Mouse (Mus musculus) heart, postnatal 14 days (tissue): ENCODE measurements at regions not wholly inside any gene's neighbourhood (a gene's known extent, or its start where the extent isn't known, plus 50 kb on each side); places are given as distances from the start of the nearest gene placed in this dataset.

Experiments
- DNase-seq, 2 experiments: peaks; one replicate each; pipeline ENCODE4 v3.0.0; 2021 to 2022
- intact Hi-C: fragments of 180-260 bp; cut with DNase I; formaldehyde crosslinking; loops from one replicate; pipeline ENCODE4 v1.15.1; 2025

DNA sequence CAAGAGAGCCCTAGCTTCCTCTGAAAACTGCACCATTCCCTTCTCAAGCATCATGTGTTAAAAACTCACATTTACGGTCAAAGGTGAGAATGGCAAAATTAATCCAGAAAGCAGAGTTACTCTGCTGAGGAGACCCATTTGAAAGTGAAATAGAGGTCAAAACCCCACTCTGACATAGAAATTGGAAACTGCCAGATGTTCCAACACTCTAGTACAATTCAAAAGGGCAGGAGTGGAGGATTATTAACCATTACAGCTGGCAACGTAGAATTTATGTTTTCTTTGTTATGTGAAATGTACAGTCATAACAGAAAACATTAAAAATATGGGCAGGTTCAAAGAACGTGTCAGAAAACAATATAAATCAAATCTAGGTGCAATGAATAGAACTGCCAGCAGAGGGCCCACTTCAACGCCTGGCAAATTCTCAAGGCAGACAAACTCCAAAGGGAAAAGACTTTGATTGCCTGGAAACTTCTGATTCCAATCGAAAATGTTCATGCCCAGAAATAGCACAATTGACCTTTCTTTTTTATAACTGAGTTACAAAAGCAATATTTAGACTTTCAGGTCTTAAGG is 54.2 kb upstream of the Rfpl4b start:
- intact Hi-C loops = loop anchor here (2.0 to 5.0 kb wide), 2 partner anchors 42 to 163 kb away; no protein-coding TSS in a partner anchor
- DNase-seq = peak; percentile 63 to 76

DNA sequence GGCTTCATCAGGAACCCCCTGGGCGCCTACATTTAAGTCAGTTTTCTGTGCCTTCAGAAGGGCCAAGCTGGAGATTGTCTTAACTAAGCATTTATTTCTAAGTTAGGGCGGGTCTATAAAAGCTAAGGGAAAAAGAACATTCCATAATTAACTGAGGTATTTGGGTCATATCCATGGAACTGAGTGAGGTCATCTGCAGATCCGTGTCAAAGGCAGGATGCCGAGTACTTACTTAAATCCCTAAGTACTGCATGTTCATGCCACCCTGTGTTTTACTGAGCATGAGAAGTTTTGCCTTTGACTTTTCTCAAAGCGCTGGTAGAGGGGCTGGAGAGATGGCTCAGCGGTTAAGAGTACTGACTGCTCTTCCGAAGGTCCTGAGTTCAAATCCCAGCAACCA is 57.7 kb upstream of the Rfpl4b start:
- intact Hi-C loops = loop anchor here (5.0 kb wide), 1 partner anchor 38 kb away; no protein-coding TSS in a partner anchor
- no peak for DNase-seq

DNA sequence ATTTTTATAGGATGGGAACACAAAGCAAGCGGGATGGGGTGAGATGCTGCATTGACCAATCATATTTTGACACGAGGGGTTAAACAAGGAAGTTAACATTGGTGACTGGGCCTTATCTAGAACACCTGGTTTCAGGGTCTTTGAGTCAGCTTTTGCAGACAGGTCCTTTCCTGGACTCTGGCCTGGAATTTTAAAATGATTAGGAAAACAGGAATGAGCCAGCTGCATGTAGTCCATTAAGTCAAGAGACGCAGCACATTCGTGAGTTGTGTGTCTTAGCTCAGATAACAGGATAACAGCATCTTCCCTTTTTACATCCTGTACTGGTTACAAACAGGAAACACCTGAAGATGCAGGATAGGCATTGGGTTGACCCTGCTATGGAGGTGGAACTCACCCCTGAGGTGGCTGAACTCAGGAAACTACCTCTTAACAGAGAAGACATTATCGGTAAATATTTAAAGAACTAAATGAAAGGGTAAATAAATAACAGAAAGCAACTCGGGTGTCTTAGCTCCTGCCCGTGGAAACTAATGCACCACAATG is 59.1 kb upstream of the Rfpl4b start:
- DNase-seq = no peak
- intact Hi-C loops = loop anchor here (2.0 kb wide), 1 partner anchor 86 kb away; no protein-coding TSS in a partner anchor

DNA sequence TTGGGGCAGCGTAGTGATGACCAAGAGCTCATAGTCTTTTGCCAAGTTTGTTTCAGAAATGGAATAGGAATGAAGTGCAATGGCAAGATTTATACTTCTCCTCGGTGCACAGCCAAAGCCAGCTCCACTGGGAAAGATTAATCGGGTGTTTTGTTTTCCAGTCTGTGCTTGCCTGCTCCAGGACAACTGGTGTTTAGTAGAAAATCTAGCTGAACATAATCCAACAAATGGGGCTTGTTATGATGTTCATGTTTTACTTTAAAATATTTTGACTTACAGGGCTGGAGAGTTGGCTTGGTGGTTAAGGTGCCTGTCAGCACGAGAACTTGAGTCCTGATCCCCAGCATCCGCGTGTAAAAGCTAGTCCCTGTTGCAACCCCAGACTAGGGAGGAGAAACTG is 60.6 kb upstream of the Rfpl4b start:
- intact Hi-C loops = no loop called here
- DNase-seq = peak; percentile 31 to 32

DNA sequence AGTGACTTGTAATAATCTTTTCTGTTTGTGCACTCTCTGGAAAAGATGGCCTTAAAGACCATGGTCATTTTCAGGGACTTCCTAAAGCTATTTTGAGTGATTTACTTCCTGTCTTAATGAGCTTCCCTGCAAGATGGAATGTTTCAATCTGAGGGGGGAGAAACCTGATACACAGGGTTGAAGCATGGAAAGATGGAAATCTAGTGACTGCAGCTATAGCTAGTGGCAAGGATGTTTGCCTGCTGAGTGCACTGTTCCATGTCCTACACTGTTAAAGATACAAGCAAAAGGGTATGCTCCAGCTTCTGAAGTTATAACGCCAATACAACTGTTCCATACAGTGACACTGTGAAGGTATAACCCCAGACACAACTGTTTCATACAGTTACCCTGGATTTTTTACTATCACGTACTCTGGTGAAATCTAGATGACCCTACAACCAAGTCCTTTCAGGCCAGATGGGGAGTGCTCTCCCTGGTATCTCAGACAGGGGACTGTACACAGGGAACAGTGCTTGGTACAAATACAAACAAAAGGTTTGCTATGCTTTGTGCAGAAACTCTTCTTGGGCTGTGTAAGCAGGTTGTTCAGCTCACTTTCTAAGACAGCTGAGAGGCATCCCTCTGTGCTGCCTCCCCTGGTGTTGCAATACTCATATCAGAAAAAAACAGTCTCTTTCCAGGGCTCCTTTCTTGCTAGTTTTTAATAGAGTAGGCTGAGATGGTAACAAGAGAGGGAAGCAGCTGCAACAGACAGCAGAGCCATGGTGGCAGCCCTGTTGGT is 62.4 kb upstream of the Rfpl4b start:
- DNase-seq = no peak
- intact Hi-C loops = no loop called here

DNA sequence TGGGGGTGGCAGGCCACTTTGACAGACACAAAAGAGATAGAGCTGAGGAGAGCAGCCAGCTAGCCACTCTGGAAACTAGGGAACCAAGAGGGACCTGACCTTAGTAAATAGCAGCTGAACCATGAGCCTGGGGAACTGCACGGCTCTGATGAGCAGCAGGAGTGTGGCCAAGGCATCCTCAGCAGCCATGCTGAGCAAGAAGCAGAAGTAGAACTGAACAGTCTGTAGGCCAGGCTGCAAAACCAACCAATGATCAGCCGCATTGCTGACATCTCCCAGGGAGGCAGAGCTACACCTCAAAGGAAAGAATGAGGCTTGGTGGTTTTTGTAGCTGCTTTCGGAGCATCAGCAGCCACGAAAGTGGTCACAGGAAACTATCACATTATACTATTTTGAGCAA is 63.1 kb upstream of the Rfpl4b start:
- DNase-seq = no peak
- intact Hi-C loops = no loop called here

DNA sequence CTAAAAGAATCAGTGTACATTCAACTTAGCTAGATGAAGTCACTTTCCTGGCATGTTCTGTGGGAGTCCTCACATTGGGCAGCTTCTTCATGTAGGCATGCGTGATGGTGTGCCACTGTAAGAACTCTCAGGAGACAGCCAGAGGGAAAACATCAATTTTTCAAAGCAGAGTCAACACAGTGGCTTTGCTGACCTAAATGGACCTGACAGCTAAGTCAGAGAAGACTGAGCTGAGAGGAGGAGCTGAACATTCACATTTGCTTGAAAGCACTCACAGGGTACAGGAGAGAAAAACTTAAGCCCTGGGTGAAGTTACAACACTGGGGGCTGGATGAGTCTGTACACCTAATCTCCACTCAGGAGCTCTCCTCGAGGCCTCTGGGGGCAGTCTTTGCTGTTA is 64.9 kb upstream of the Rfpl4b start:
- intact Hi-C loops = no loop called here
- DNase-seq = no peak

DNA sequence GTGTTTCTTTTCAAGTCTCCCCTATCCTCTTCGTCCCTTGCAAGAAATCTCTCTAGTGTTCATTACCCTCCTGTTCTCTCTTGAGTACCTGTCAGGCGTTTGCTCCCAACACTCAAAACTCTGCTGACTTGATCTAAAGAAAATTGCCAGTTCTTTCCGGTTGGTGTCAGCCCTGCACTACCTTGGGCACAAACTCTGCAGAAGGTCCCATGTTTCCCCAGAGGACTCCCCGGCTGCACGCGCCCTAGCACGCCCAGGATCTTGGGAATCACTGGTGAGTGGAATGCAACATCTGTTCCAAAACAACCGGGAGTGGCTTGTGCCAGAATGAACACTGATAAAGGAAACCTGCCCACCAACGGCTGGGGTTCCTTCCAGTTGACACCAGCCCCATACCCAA is 66.3 kb upstream of the Rfpl4b start:
- intact Hi-C loops = loop anchor here (1.0 kb wide), 1 partner anchor 151 kb away; no protein-coding TSS in a partner anchor
- DNase-seq = peak in 1 of 2 experiments; percentile 31

DNA sequence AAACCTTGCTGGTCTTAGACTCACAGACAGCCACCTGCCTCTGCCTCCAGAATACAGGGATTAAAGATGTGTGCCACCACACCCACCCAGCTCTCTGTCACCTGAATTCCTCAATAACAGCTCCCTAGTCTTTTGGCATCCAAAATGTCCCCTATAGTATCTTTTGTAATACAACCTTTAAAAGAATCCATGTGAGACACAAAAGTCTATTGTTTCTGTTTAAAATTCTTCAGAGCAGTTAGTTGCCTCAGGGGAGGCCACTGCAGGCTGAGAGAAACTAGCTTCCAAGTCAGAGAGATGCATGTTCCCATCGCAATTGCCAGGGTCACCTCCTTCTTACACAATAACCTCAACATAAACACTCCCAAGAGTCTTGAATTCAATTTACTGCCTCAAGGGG is 70.6 kb upstream of the Lama4 start:
- intact Hi-C loops = no loop called here
- no peak for DNase-seq

DNA sequence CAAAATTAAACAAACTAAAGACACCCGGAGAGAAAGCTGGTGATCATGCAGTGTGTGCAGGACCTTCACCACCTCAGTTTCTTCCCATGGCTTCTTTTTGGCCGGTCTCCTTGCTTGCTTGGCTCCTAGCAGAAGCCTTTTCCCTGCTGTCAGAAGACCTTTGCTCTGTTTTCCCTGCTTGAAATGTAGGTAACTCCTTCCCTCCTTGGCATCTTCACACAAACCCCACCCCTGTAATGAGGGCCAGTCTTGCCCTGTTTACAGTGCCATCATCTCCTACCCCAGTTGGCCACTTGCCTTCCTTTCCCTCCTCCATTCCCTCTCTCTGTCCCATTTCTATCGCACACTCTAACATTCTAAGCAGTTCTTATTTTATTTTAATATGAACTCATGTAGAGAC is 69.7 kb upstream of the Lama4 start:
- no peak for DNase-seq
- intact Hi-C loops = no loop called here

DNA sequence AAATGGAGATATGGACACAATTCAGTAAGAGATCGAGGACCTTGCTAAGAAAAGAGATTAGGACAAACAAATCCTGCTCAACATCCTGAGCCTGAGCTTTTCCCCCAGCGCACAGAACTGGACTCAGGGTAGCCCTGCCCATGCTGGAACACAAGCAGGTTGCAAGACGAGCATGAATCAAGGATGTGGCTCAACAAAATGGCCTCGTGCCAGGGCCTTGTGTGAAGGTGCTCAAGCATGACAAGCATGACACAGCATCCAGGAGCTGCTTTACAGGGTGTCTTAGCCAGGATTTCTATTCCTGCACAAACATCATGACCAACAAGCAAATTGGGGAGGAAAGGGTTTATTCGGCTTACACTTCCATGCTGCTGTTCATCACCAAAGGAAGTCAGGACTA is 67.7 kb upstream of the Lama4 start:
- intact Hi-C loops = no loop called here
- no peak for DNase-seq

DNA sequence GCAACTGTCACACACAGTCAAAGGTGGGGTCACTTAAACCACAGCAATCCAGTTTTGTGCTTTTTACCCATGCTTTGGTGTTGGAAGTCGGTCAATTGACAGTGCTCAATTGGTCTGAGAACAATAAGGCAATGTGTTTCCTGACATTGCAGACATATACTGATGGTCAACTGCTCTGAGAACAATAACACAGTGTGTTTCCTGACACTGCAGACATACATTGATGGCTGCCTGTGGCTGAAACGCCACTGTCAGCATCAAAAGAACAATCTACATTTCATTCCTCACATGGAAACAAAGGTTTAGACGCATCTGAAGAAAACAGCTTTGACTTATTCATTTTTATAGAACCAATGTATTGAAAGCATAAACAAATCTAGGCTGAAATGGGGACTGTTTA is 59.2 kb upstream of the Lama4 start:
- DNase-seq = no peak
- intact Hi-C loops = no loop called here

DNA sequence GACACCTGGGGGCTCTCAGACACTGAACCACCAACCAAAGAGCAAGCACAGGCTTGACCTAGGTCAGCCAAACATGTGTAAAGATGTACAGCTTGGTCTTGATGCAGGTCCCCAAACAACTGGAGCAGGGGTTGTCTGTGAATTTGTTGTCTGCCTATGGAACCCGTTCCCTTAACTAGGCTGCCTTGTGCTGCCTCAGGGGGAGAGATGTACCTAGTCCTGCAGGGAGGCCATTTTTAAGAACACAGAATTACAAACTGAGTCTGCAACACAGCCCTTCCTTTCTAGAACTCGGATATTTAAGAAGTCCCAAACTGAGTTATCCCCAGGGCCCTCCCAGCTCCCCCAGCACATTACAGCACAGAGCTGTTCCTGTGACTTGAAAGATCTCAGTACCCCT is 57.5 kb upstream of the Lama4 start:
- intact Hi-C loops = no loop called here
- DNase-seq = no peak

DNA sequence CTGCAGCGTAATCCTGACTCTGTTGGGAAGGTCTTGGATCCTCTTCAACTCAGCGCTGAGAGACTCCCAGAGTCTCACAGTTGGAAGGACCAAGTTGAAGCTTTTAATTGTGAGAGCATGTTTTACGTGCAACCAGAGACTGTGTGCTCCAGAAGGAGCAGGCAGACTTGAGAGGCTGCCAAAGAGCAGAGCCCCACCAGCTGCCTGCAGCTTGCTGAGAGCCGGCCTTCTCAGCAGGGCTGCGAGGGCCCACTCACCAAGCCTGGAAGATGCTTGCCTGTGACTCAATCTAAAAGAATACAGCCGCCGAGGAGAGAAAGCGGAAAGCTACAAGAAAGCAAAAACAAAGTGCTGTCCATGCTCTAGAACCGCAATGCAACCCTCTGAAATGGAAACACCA is 57.0 kb upstream of the Lama4 start:
- intact Hi-C loops = no loop called here
- DNase-seq = peak; percentile 82 to 86

DNA sequence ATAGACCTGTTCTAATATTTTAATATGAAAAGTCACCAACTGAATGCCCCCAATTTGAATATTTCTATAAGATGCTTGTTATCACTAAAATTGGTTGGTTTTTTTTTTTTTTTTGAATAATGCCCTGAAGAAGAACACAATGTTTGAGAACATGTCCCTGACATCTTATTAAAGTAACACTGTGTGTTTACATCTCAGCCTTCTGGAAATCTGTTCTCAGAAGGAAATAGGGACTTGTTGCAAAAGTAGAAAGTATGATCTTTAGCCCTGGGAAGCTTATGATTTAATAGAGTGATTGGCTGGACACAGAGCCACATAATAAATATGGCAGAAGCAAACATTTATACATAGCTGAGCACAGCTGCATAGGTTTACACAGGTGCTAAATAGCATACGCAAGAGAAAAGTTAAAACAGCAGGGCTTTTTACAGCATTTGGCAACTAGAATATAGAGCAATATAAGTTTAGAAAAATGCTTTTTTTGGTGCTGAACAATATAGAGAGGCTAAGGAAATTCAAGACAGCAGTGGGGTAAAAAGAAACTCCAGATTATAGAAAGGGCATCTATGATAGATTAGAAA is 56.1 kb upstream of the Lama4 start:
- no peak for DNase-seq
- intact Hi-C loops = no loop called here

DNA sequence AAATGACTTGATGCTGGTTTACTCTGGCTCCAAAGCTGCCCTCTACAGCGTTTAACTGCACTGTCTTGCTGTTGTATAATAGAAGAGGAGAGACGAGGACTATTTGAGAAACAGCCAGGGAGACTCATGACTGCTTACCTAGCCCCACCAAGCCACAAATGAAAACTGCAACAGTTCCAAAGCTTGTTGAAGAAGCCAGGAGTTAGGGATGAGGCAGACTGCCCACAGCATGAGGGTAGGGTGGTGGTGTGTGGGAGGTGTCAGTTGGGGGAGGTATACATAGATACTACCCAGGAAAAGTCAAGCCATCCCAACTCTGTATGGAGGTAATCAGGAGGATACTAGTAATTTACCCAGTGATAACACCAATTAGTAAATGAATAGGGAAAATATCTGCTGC is 55.5 kb upstream of the Lama4 start:
- DNase-seq = no peak
- intact Hi-C loops = no loop called here

DNA sequence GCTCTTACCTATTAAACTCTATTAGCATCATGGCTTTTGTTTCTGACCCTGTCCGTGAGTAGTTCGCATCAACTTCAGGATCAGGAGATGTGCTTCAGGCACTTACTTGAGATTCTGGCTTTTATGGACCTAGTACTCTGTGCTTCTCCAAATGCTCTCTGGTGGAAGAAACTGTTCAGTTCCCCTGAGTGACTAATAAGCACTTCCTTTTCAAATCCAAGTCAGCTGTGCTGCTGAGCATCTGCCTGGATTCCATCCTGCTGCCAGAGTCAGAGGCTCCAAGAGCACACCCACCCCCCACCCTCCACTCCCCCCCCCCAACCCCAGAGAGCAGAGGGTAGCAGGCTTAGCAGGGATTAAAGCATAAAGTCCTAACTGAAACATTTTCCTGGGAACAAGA is 52.3 kb upstream of the Lama4 start:
- peak in 1 of 2 experiments; percentile 4 for DNase-seq
- intact Hi-C loops = no loop called here
